Mouse (Mus musculus) testis, adult 2 months (tissue): ENCODE measurements around the gene Lman1l.

Source experiments
- CTCF ChIP-seq: fragments of 200-500 bp; IDR thresholded peaks from 2 replicates; pipeline ENCODE4 v1.5.1; 2012; ENCODE audit warnings: low read depth, mild to moderate bottlenecking, inconsistent platforms, low read length, moderate library complexity; ENCODE audit not compliant: control insufficient read depth, insufficient read depth, insufficient replicate concordance
- POLR2A ChIP-seq: fragments of 200-500 bp; IDR thresholded peaks from 2 replicates; pipeline ENCODE4 v1.6.1; 2012; ENCODE audit warnings: low read depth, mild to moderate bottlenecking, inconsistent platforms, low read length, moderate library complexity; ENCODE audit not compliant: control insufficient read depth

DNA sequence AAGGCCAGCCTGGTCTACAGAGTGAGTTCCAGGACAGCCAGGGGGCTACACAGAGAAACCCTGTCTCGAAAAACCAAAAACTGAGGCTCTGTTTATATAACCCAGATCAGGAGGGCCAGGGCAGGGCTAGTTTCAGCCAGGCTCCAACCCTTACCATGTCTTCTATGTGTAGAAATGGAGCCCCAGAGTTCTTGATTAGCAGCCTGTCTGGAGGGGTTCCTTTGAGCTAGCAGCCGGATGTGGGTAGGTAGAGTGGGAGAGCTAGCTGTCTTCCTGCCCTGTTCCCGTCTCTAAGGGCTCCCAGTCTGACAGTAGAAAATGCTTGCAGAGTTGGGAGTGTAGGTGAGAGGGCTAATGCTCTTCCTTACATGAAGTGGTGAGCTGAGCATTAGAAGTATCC is 46.6 kb upstream of the Lman1l start:
- TF ChIP-seq CTCF (no peak), POLR2A (no peak)
